Mouse (Mus musculus) MEL-GATA-1-ER (cell line): ENCODE measurements at regions not wholly inside any gene's neighbourhood (a gene's known extent, or its start where the extent isn't known, plus 50 kb on each side); places are given as distances from the start of the nearest gene placed in this dataset.

Experiments used
- DNase-seq: peaks from one replicate; pipeline ENCODE4 v3.0.0-alpha.2; 2012; ENCODE audit warnings: low read depth; ENCODE audit errors: extremely low read depth

GRCm38 (mm10) chr7:124455659-124456058, 473.0 kb downstream of the Hs3st4 start:
- DNase-seq, result no peak

GRCm38 (mm10) chr7:124487326-124487725, 504.7 kb downstream of the Hs3st4 start:
- no peak for DNase-seq

- no peak for DNase-seq
Measured at GRCm38 (mm10) chr7:124491109-124491793, 508.6 kb downstream of the Hs3st4 start.

- no peak for DNase-seq
Measured at GRCm38 (mm10) chr7:124491851-124492390, 509.3 kb downstream of the Hs3st4 start.

- DNase-seq, result no peak
Measured at GRCm38 (mm10) chr7:124500636-124501035, 518.0 kb downstream of the Hs3st4 start.

GRCm38 (mm10) chr7:124502760-124503159, 520.1 kb downstream of the Hs3st4 start:
- DNase-seq, result no peak

- no peak for DNase-seq
Measured at GRCm38 (mm10) chr7:124549038-124549437, 566.4 kb downstream of the Hs3st4 start.

- no peak for DNase-seq
Measured at GRCm38 (mm10) chr7:124557213-124557612, 574.5 kb downstream of the Hs3st4 start.

GRCm38 (mm10) chr7:124570804-124571203, 588.1 kb downstream of the Hs3st4 start:
- DNase-seq, result no peak

- DNase-seq, result no peak
Measured at GRCm38 (mm10) chr7:124573666-124574065, 591.0 kb downstream of the Hs3st4 start.

GRCm38 (mm10) chr7:124581342-124581741, 598.7 kb downstream of the Hs3st4 start:
- DNase-seq, result no peak

- DNase-seq, result no peak
Measured at GRCm38 (mm10) chr7:124585296-124585695, 602.6 kb downstream of the Hs3st4 start.

- no peak for DNase-seq
Measured at GRCm38 (mm10) chr7:124591369-124591768, 608.7 kb downstream of the Hs3st4 start.

- DNase-seq, result no peak
Measured at GRCm38 (mm10) chr7:124593462-124593861, 610.8 kb downstream of the Hs3st4 start.

- DNase-seq, result no peak
Measured at GRCm38 (mm10) chr7:124600767-124601166, 618.1 kb downstream of the Hs3st4 start.

GRCm38 (mm10) chr7:124604581-124604980, 621.9 kb downstream of the Hs3st4 start:
- no peak for DNase-seq

GRCm38 (mm10) chr7:124605978-124606377, 623.3 kb downstream of the Hs3st4 start:
- no peak for DNase-seq

GRCm38 (mm10) chr7:124607061-124607460, 624.4 kb downstream of the Hs3st4 start:
- DNase-seq, result no peak

GRCm38 (mm10) chr7:124610437-124610836, 627.8 kb downstream of the Hs3st4 start:
- DNase-seq, result no peak

- DNase-seq, result no peak
Measured at GRCm38 (mm10) chr7:124647131-124647530, 664.5 kb downstream of the Hs3st4 start.

- DNase-seq, result no peak
Measured at GRCm38 (mm10) chr7:124667180-124667968, 684.7 kb downstream of the Hs3st4 start.

- DNase-seq, result no peak
Measured at GRCm38 (mm10) chr7:124668058-124668457, 685.4 kb downstream of the Hs3st4 start.
